Mouse (Mus musculus) megakaryocyte, embryonic 14.5 days (primary cell): ENCODE results near the gene Pacrg.

Experiments
- FLI1 ChIP-seq: IDR thresholded peaks from 2 replicates; pipeline ENCODE4 v1.6.1; 2012; ENCODE audit warnings: low read length, inconsistent platforms, mixed read lengths
- GATA1 ChIP-seq: IDR thresholded peaks from 3 replicates; pipeline ENCODE4 v1.6.1; 2012; ENCODE audit warnings: mixed read lengths, low read length, inconsistent platforms, borderline replicate concordance

- TF ChIP-seq GATA1 (no peak), FLI1 (no peak)
Measured at GRCm38 (mm10) chr17:10615611-10616010, 224.5 kb downstream of the Pacrg start.
